Mouse (Mus musculus) layer of hippocampus, postnatal 14 days (tissue): ENCODE results near the gene Lamp1. TPM values are rescaled to one million over a fixed set of nuclear protein-coding genes. Genes with fewer than 3 reads are reported as not detected.

Experiments
- microRNA-seq, 2 experiments: library from miRNA; unstranded; fragments of <30 nt; microRNA quantifications; one replicate each; pipeline ENCODE4 v1.2.0; 2021
- total RNA-seq, 2 experiments: library from RNA; stranded (reverse); gene quantifications; 2 replicates each; pipeline ENCODE4 v1.2.3; 2021

Lamp1 gene
- total RNA-seq, 2 experiments from 2014 or later, result 318 to 321 TPM

Small RNAs within 50 kb of the gene (microRNA-seq; reads per million reads assigned to microRNA genes)
- gene Mir1968 (27.2 to 36.2 reads per million in 2 experiments), gene Mir7065 (0 to 0.45 reads per million in 2 experiments)

Other genes with a start within 250 kb of the Lamp1 start
- under 1 TPM; 0.23 to 0.41 TPM for gene F7, start 133.1 kb upstream of the Lamp1 start, total RNA-seq
- gene F10, start 121.9 kb upstream of the Lamp1 start, total RNA-seq, result not detected
- not detected for gene Proz, start 98.2 kb upstream of the Lamp1 start, total RNA-seq
- gene Pcid2, start 53.7 kb upstream of the Lamp1 start, total RNA-seq, result 10 to 100 TPM; 25.2 TPM
- gene Cul4a, start 53.5 kb upstream of the Lamp1 start, total RNA-seq, result 10 to 100 TPM; 58.6 to 59.7 TPM
- gene Grtp1, start 41.5 kb downstream of the Lamp1 start, total RNA-seq, result 1 to 10 TPM; 6.2 to 8.4 TPM
- 1 to 10 TPM; 1.5 to 1.6 TPM for gene Adprhl1, start 95.0 kb downstream of the Lamp1 start, total RNA-seq
- 10 to 100 TPM; 29.3 to 31.1 TPM for gene Dcun1d2, start 129.0 kb downstream of the Lamp1 start, total RNA-seq
- 10 to 100 TPM; 47.1 to 49.9 TPM for gene Tmco3, start 129.0 kb downstream of the Lamp1 start, total RNA-seq
- gene Tfdp1, start 179.6 kb downstream of the Lamp1 start, total RNA-seq, result 10 to 100 TPM; 64.8 to 71.4 TPM
- gene Atp4b, start 237.7 kb downstream of the Lamp1 start, total RNA-seq, result not detected
- gene Grk1, start 245.9 kb downstream of the Lamp1 start, total RNA-seq, result not detected